Mouse (Mus musculus): ENCODE results near the gene Supt6. TPM values are rescaled to one million over a fixed set of nuclear protein-coding genes. Genes with fewer than 3 reads are reported as not detected.

Gene Supt6
- polyA plus RNA-seq, 1 experiment from 2014 or later = 25.3 TPM

- Histone ChIP-seq H3K36me3 (replicated peaks; ENCODE audit: control insufficient read depth, insufficient read depth) (peaks cover 15% of the 10 kb centered on the region), H3K9me3 (ENCODE audit: control insufficient read depth, low read length) (no peaks in the 10 kb centered on the region), H3K9ac (peak overlapping the region; percentile 100; the same call in 1 of the 2 replicates), H3K27ac (peak overlapping the region; percentile 97), H3K27me3 (ENCODE audit: control insufficient read depth, insufficient read depth, low read length) (no peaks in the 10 kb centered on the region), H3K4me3 (replicated peaks; ENCODE audit: low read length) (peak overlapping the region; percentile 96), H3K4me1 (replicated peaks; ENCODE audit: control insufficient read depth, insufficient read depth, low read length) (peaks cover 25% of the 10 kb centered on the region), H3K4me2 (replicated peaks) (peak overlapping the region; percentile 79)
- no peak for ATAC-seq (ENCODE audit: low FRiP score)
- no peak for DNase-seq (ENCODE audit: low spot score)
- WGBS = 53% methylated on average over 4 of the region's 4 CpGs
Observed at GRCm38 (mm10) chr11:78166161-78166560, 79.6 kb downstream of the Supt6 start.

GRCm38 (mm10) chr11:78165761-78166109, 80.1 kb downstream of the Supt6 start:
- WGBS = 2% methylated on average over 16 of the region's 16 CpGs
- DNase-seq (ENCODE audit: low spot score) (peak; percentile 60), ATAC-seq (ENCODE audit: low FRiP score) (peak; percentile 29; the same call in 1 of the 2 replicates)
- H3K4me1 ChIP-seq (replicated peaks; ENCODE audit: control insufficient read depth, insufficient read depth, low read length) = peaks cover 25% of the 10 kb centered on the region
- H3K4me3 ChIP-seq (replicated peaks; ENCODE audit: low read length) = peak overlapping the region; percentile 96
- H3K9me3 ChIP-seq (ENCODE audit: control insufficient read depth, low read length) = no peaks in the 10 kb centered on the region
- peak overlapping the region; percentile 79 for H3K4me2 ChIP-seq (replicated peaks)
- H3K27me3 ChIP-seq (ENCODE audit: control insufficient read depth, insufficient read depth, low read length) = no peaks in the 10 kb centered on the region
- peak overlapping the region; percentile 100 for H3K9ac ChIP-seq
- peaks cover 19% of the 10 kb centered on the region for H3K36me3 ChIP-seq (replicated peaks; ENCODE audit: control insufficient read depth, insufficient read depth)
- H3K27ac ChIP-seq = peak overlapping the region; percentile 97

- Histone ChIP-seq H3K27ac (peak within 1 kb of the TSS; percentile 97), H3K36me3 (replicated peaks; ENCODE audit: control insufficient read depth, insufficient read depth) (peaks cover 25% of the 10 kb centered on the region), H3K4me2 (replicated peaks) (peak within 1 kb of the TSS; percentile 79), H3K9ac (peak within 1 kb of the TSS; percentile 100), H3K4me3 (replicated peaks; ENCODE audit: low read length) (peak within 1 kb of the TSS; percentile 96), H3K4me1 (replicated peaks; ENCODE audit: control insufficient read depth, insufficient read depth, low read length) (peaks cover 25% of the 10 kb centered on the region), H3K9me3 (ENCODE audit: control insufficient read depth, low read length) (no peaks in the 10 kb centered on the region), H3K27me3 (ENCODE audit: control insufficient read depth, insufficient read depth, low read length) (no peaks in the 10 kb centered on the region)
- under 1% methylated on average over 77 of the region's 78 CpGs for WGBS
- peak; percentile 88 for DNase-seq (ENCODE audit: low spot score)
- peak; percentile 87 for ATAC-seq (ENCODE audit: low FRiP score)
Observed at GRCm38 (mm10) chr11:78164924-78165760, 80.6 kb downstream of the Supt6 start, which contains the start of gene Traf4. Traf4 (minus strand) TSS chr11:78165589.

GRCm38 (mm10) chr11:78164604-78164923, 81.2 kb downstream of the Supt6 start:
- ATAC-seq (ENCODE audit: low FRiP score) (peak; percentile 1; the same call in 1 of the 2 replicates), DNase-seq (ENCODE audit: low spot score) (no peak)
- Histone ChIP-seq H3K9ac (peak overlapping the region; percentile 100), H3K4me1 (replicated peaks; ENCODE audit: control insufficient read depth, insufficient read depth, low read length) (peaks cover 25% of the 10 kb centered on the region), H3K9me3 (ENCODE audit: control insufficient read depth, low read length) (no peaks in the 10 kb centered on the region), H3K4me2 (replicated peaks) (peak overlapping the region; percentile 79), H3K4me3 (replicated peaks; ENCODE audit: low read length) (peak overlapping the region; percentile 96), H3K36me3 (replicated peaks; ENCODE audit: control insufficient read depth, insufficient read depth) (peaks cover 30% of the 10 kb centered on the region), H3K27ac (peak overlapping the region; percentile 97), H3K27me3 (ENCODE audit: control insufficient read depth, insufficient read depth, low read length) (no peaks in the 10 kb centered on the region)
- WGBS = under 1% methylated on average over 14 of the region's 14 CpGs

- Histone ChIP-seq H3K27me3 (ENCODE audit: control insufficient read depth, insufficient read depth, low read length) (no peaks in the 10 kb centered on the region), H3K4me2 (replicated peaks) (peak overlapping the region; percentile 79), H3K9ac (peak overlapping the region; percentile 100), H3K4me3 (replicated peaks; ENCODE audit: low read length) (peak overlapping the region; percentile 96), H3K27ac (peak overlapping the region; percentile 97), H3K36me3 (replicated peaks; ENCODE audit: control insufficient read depth, insufficient read depth) (peaks cover 37% of the 10 kb centered on the region), H3K4me1 (replicated peaks; ENCODE audit: control insufficient read depth, insufficient read depth, low read length) (peaks cover 25% of the 10 kb centered on the region), H3K9me3 (ENCODE audit: control insufficient read depth, low read length) (no peaks in the 10 kb centered on the region)
- under 1% methylated on average over 22 of the region's 22 CpGs for WGBS
- ATAC-seq (ENCODE audit: low FRiP score) = peak; percentile 34
- peak; percentile 72 for DNase-seq (ENCODE audit: low spot score)
Observed at GRCm38 (mm10) chr11:78163681-78164603, 81.8 kb downstream of the Supt6 start.

DNA sequence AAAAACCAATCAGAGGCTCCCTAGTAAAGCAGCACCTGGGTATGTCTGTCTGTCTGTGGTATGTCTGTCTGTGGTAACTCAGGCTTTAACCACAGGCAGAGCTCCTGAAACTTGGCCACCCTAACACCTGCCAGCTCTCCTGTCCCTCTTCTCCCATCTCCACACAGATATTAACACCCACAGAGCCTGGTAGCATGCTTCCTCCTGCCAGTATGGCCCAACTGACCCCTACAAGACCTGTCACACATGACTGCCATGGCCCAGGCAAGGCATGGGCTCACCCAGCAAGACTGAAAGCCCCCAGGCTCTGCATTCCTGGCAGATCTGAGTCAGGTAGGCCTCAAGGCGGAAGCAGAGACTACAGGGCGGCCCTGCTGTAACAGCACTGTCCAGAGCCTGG, 82.7 kb downstream of the Supt6 start:
- peak overlapping the region; percentile 96 for H3K4me3 ChIP-seq (replicated peaks; ENCODE audit: low read length)
- H3K27me3 ChIP-seq (ENCODE audit: control insufficient read depth, insufficient read depth, low read length) = no peaks in the 10 kb centered on the region
- no peaks in the 10 kb centered on the region for H3K9me3 ChIP-seq (ENCODE audit: control insufficient read depth, low read length)
- H3K4me1 ChIP-seq (replicated peaks; ENCODE audit: control insufficient read depth, insufficient read depth, low read length) = peaks cover 25% of the 10 kb centered on the region
- H3K4me2 ChIP-seq (replicated peaks) = peak overlapping the region; percentile 79
- H3K36me3 ChIP-seq (replicated peaks; ENCODE audit: control insufficient read depth, insufficient read depth) = peaks cover 46% of the 10 kb centered on the region
- ATAC-seq (ENCODE audit: low FRiP score) = no peak
- peak overlapping the region; percentile 100 for H3K9ac ChIP-seq
- no peak for DNase-seq (ENCODE audit: low spot score)
- peak overlapping the region; percentile 97 for H3K27ac ChIP-seq
- WGBS = 80% methylated on average over 2 of the region's 2 CpGs

DNA sequence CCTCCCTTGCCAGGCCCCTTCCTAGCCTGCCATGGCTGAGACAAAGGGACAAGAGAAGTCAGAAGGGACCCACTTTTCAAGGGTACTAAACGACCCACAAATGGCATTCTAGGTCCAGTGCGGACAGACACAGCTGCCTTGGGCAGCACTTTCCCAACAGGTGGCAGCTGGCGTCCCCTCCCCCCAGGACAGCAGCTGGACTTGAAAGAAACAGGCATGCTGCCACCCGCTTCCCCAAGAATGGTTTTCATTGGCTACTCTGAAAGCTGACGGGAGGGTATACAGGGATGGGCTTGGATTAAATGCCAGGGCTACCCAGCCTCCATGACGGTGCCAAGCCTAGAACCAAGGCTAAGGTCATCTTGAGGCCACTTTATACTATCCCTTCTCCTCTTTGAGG, 83.3 kb downstream of the Supt6 start:
- 34% methylated on average over 6 of the region's 6 CpGs for WGBS
- no peak for ATAC-seq (ENCODE audit: low FRiP score)
- Histone ChIP-seq H3K27ac (peak overlapping the region; percentile 97), H3K36me3 (replicated peaks; ENCODE audit: control insufficient read depth, insufficient read depth) (peaks cover 51% of the 10 kb centered on the region), H3K9me3 (ENCODE audit: control insufficient read depth, low read length) (no peaks in the 10 kb centered on the region), H3K4me1 (replicated peaks; ENCODE audit: control insufficient read depth, insufficient read depth, low read length) (peaks cover 25% of the 10 kb centered on the region), H3K4me3 (replicated peaks; ENCODE audit: low read length) (peak overlapping the region; percentile 96), H3K4me2 (replicated peaks) (peak overlapping the region; percentile 79), H3K27me3 (ENCODE audit: control insufficient read depth, insufficient read depth, low read length) (no peaks in the 10 kb centered on the region), H3K9ac (peak overlapping the region; percentile 100)
- no peak for DNase-seq (ENCODE audit: low spot score)

- H3K27ac ChIP-seq = peak overlapping the region; percentile 97
- no peaks in the 10 kb centered on the region for H3K9me3 ChIP-seq (ENCODE audit: control insufficient read depth, low read length)
- H3K4me3 ChIP-seq (replicated peaks; ENCODE audit: low read length) = 0 out of 2 replicates have a peak overlapping the region, but pooled peaks have one; percentile 96
- H3K9ac ChIP-seq = 0 out of 2 replicates have a peak overlapping the region, but pooled peaks have one; percentile 100
- H3K36me3 ChIP-seq (replicated peaks; ENCODE audit: control insufficient read depth, insufficient read depth) = peaks cover 56% of the 10 kb centered on the region
- H3K4me2 ChIP-seq (replicated peaks) = peak overlapping the region; percentile 79
- H3K4me1 ChIP-seq (replicated peaks; ENCODE audit: control insufficient read depth, insufficient read depth, low read length) = peaks cover 25% of the 10 kb centered on the region
- 58% methylated on average over 4 of the region's 4 CpGs for WGBS
- DNase-seq (ENCODE audit: low spot score) (no peak), ATAC-seq (ENCODE audit: low FRiP score) (no peak)
- H3K27me3 ChIP-seq (ENCODE audit: control insufficient read depth, insufficient read depth, low read length) = no peaks in the 10 kb centered on the region
Observed at GRCm38 (mm10) chr11:78161968-78162367, 83.8 kb downstream of the Supt6 start.

GRCm38 (mm10) chr11:78161169-78161568, 84.6 kb downstream of the Supt6 start:
- no peaks in the 10 kb centered on the region for H3K27me3 ChIP-seq (ENCODE audit: control insufficient read depth, insufficient read depth, low read length)
- peaks cover 24% of the 10 kb centered on the region for H3K4me1 ChIP-seq (replicated peaks; ENCODE audit: control insufficient read depth, insufficient read depth, low read length)
- H3K36me3 ChIP-seq (replicated peaks; ENCODE audit: control insufficient read depth, insufficient read depth) = peaks cover 64% of the 10 kb centered on the region
- DNase-seq (ENCODE audit: low spot score) = no peak
- ATAC-seq (ENCODE audit: low FRiP score) = no peak
- no peak overlapping the region for H3K4me3 ChIP-seq (replicated peaks; ENCODE audit: low read length)
- WGBS = 94% methylated on average over 14 of the region's 14 CpGs
- H3K27ac ChIP-seq = no peak overlapping the region
- H3K4me2 ChIP-seq (replicated peaks) = no peak overlapping the region
- H3K9me3 ChIP-seq (ENCODE audit: control insufficient read depth, low read length) = no peaks in the 10 kb centered on the region
- no peak overlapping the region for H3K9ac ChIP-seq

Measured in hindbrain, embryonic 14.5 days (tissue).